Mouse (Mus musculus) myocyte (in vitro differentiated cells): Measurements from ENCODE around the gene Saysd1.

Experiments
- POLR2A ChIP-seq: IDR thresholded peaks from one replicate; pipeline ENCODE4 v1.6.1; 2011; ENCODE audit warnings: low read depth, mild to moderate bottlenecking, control low read depth, moderate library complexity; ENCODE audit not compliant: insufficient read length
- POLR2AphosphoS2 ChIP-seq: IDR thresholded peaks from one replicate; pipeline ENCODE4 v1.6.1; 2011; ENCODE audit warnings: low read depth, control low read depth; ENCODE audit not compliant: insufficient read length

DNA sequence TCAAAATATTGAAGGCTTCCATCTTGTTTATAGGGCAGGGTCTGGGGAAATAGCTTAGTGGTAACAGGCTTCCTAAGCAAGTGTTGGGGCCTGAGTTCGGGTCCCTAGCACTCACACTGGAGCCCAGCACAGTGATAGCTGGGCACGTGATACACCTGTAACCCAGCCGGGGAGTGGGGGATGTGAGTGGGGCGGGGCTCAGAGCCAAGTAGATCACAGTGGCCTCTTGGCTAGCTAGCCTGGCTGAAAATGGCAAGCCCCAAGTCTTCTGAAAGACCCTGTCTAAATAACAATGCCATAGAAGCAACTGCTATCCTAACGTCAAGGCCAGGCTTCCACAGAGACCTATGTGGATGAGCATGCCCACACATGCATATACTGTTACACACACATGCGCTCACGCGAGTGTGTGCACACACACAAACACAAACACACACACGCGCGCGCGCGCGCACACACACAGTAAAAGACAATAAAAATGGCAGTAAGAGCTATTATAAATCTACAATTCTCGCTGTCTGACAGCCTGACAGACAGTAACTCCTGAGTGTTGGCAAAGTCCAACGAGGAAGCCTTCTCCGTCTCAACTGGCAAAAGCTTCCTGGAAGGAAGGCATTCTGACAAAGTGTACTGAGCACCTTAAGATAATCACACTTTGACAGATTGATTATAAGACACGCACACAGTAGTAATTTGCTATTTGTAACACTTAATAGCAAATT, 106.2 kb downstream of the Saysd1 start:
- no peak for TF ChIP-seq POLR2AphosphoS2
- no peak for TF ChIP-seq POLR2A
